8 mouse cellular contexts compared by ENCODE assay signal in genomic region chr2:130275649-130276048, GRCm38 (mm10). TPM values are rescaled to one million over a fixed set of nuclear protein-coding genes. Genes with fewer than 3 reads are reported as not detected.
DNase-seq lines count a peak whose midpoint lies in the region; ATAC-seq and TF ChIP-seq lines count a peak whose summit lies in the region.

No protein-coding gene starts in this region.

- 42% methylated on average over 6 of the region's 6 CpGs for WGBS in intestine, embryonic 15.5 days
- 37% methylated on average over 6 of the region's 6 CpGs for WGBS in liver, postnatal 0 days (ENCODE audit: insufficient replicate concordance)
- 39% methylated on average over 6 of the region's 6 CpGs for WGBS in neural tube, embryonic 14.5 days

- H3K9ac ChIP-seq in intestine, embryonic 15.5 days: no peak overlapping the region
- H3K9ac ChIP-seq in liver, postnatal 0 days (replicated peaks): no peak overlapping the region
- H3K9ac ChIP-seq in neural tube, embryonic 14.5 days (replicated peaks; ENCODE audit: low read depth, low read length): peak overlapping the region; percentile 67; the same call in 1 of the 2 replicates

- TF ChIP-seq CTCF in testis, adult 2 months (IDR thresholded peaks at IDR 0.05; ENCODE audit: control insufficient read depth, insufficient read depth, insufficient replicate concordance, low read depth, low read length): peak; percentile 70; the same call in 1 of the 2 replicates
- peak; percentile 90 for TF ChIP-seq CTCF in liver, postnatal 0 days (IDR thresholded peaks at IDR 0.05; ENCODE audit: low read depth)

- H3K27ac ChIP-seq in testis, adult 2 months (ENCODE audit: control insufficient read depth, insufficient read depth, low read depth, low read length): no peak overlapping the region
- no peak overlapping the region for H3K27ac ChIP-seq in intestine, embryonic 15.5 days
- no peak overlapping the region for H3K27ac ChIP-seq in liver, postnatal 0 days (ENCODE audit: low read depth)
- H3K27ac ChIP-seq in neural tube, embryonic 14.5 days (ENCODE audit: low read depth, low read length): no peak overlapping the region

- H3K4me3 ChIP-seq in testis, adult 2 months (ENCODE audit: control insufficient read depth, low read depth, low read length): no peak overlapping the region
- H3K4me3 ChIP-seq in erythroblast, embryonic 14.5 days (replicated peaks): peak overlapping the region; percentile 82
- peak overlapping the region; percentile 94 for H3K4me3 ChIP-seq in intestine, embryonic 15.5 days (replicated peaks)
- H3K4me3 ChIP-seq in liver, postnatal 0 days (ENCODE audit: low read depth, low read length): peak overlapping the region; percentile 91
- peak overlapping the region; percentile 75 for H3K4me3 ChIP-seq in neural tube, embryonic 14.5 days (ENCODE audit: low read depth, low read length)

- H3K4me1 ChIP-seq in testis, adult 2 months (ENCODE audit: control insufficient read depth, insufficient read depth, low read length): peaks cover 7% of the 10 kb centered on the region
- H3K4me1 ChIP-seq in erythroblast, embryonic 14.5 days (ENCODE audit: control insufficient read depth): peaks cover 55% of the 10 kb centered on the region
- H3K4me1 ChIP-seq in intestine, embryonic 15.5 days (replicated peaks): peaks cover 16% of the 10 kb centered on the region
- H3K4me1 ChIP-seq in liver, postnatal 0 days (ENCODE audit: insufficient read depth): peaks cover 26% of the 10 kb centered on the region
- peaks cover 21% of the 10 kb centered on the region for H3K4me1 ChIP-seq in neural tube, embryonic 14.5 days (ENCODE audit: control insufficient read depth, insufficient read depth, low read length)

- TF ChIP-seq POLR2A in testis, adult 2 months (IDR thresholded peaks at IDR 0.05; ENCODE audit: control insufficient read depth, low read depth, low read length): no peak

- TF ChIP-seq EP300 in liver, postnatal 0 days (IDR thresholded peaks at IDR 0.05; ENCODE audit: low read depth): no peak

- no peaks in the 10 kb centered on the region for H3K9me3 ChIP-seq in erythroblast, embryonic 14.5 days (ENCODE audit: control insufficient read depth, low read length)
- H3K9me3 ChIP-seq in intestine, embryonic 15.5 days: no peaks in the 10 kb centered on the region
- no peaks in the 10 kb centered on the region for H3K9me3 ChIP-seq in liver, postnatal 0 days (ENCODE audit: low read length)
- H3K9me3 ChIP-seq in neural tube, embryonic 14.5 days (ENCODE audit: control insufficient read depth, low read length): no peaks in the 10 kb centered on the region

- H3K4me2 ChIP-seq in intestine, embryonic 15.5 days (replicated peaks): peak overlapping the region; percentile 80
- peak overlapping the region; percentile 95 for H3K4me2 ChIP-seq in liver, postnatal 0 days (ENCODE audit: low read depth, low read length)
- peak overlapping the region; percentile 83 for H3K4me2 ChIP-seq in neural tube, embryonic 14.5 days (ENCODE audit: low read depth, low read length)

- no peak for DNase-seq in testis, postnatal 14 days (ENCODE audit: low spot score)
- peak; percentile 64 to 74 for DNase-seq in adrenal gland, postnatal 36 days
- DNase-seq in liver, postnatal 0 days: peak; percentile 87
- DNase-seq in urinary bladder, postnatal 10 days (ENCODE audit: low spot score): no peak

- no peak for ATAC-seq in intestine, embryonic 15.5 days
- ATAC-seq in liver, postnatal 0 days: no peak
- no peak for ATAC-seq in neural tube, embryonic 14.5 days (ENCODE audit: low read depth)

- no peaks in the 10 kb centered on the region for H3K27me3 ChIP-seq in testis, adult 2 months (ENCODE audit: control insufficient read depth, insufficient read depth, low read length)
- no peaks in the 10 kb centered on the region for H3K27me3 ChIP-seq in erythroblast, embryonic 14.5 days (ENCODE audit: control insufficient read depth)
- H3K27me3 ChIP-seq in intestine, embryonic 15.5 days (replicated peaks): no peaks in the 10 kb centered on the region
- no peaks in the 10 kb centered on the region for H3K27me3 ChIP-seq in liver, postnatal 0 days (ENCODE audit: insufficient read depth, low read length)
- no peaks in the 10 kb centered on the region for H3K27me3 ChIP-seq in neural tube, embryonic 14.5 days (ENCODE audit: control insufficient read depth, insufficient read depth, low read length)

- peaks cover 3% of the 10 kb centered on the region for H3K36me3 ChIP-seq in testis, adult 2 months (ENCODE audit: control insufficient read depth, insufficient read depth, low read length)
- peaks cover 56% of the 10 kb centered on the region for H3K36me3 ChIP-seq in erythroblast, embryonic 14.5 days (ENCODE audit: control insufficient read depth)
- H3K36me3 ChIP-seq in intestine, embryonic 15.5 days: peaks cover 37% of the 10 kb centered on the region
- H3K36me3 ChIP-seq in liver, postnatal 0 days (replicated peaks; ENCODE audit: insufficient read depth, low read length): peaks cover 45% of the 10 kb centered on the region
- H3K36me3 ChIP-seq in neural tube, embryonic 14.5 days (ENCODE audit: control insufficient read depth, insufficient read depth, low read length): peaks cover 43% of the 10 kb centered on the region

RNA-seq across cellular contexts. Expression of gene Nop56, which starts 1.4 kb away (rescaled TPM):
- 20.4 and 24.6 TPM in 2 replicates for polyA plus RNA-seq in testis, adult 2 months (2012; rRNA removed)
- total RNA-seq in adrenal gland, postnatal 36 days (2021): 100 to 1,000 TPM in 1 of 2 experiments, 10 to 100 TPM in 1; 94.9 to 131 TPM
- 6.1 and 6.4 TPM in 2 replicates for polyA plus RNA-seq in erythroblast, embryonic 14.5 days (2012)
- 276 and 282 TPM in 2 replicates for polyA plus RNA-seq in intestine, embryonic 15.5 days (2015; fragmentation: Nextera tagmentation; extraction: Ambion mirVana)
- 79.4 and 91.2 TPM in 2 replicates for polyA plus RNA-seq in liver, postnatal 0 days (2015; fragmentation: Nextera tagmentation; extraction: Ambion mirVana)
- polyA plus RNA-seq in neural tube, embryonic 14.5 days (2014; fragmentation: Nextera tagmentation; extraction: Ambion mirVana): 230 and 261 TPM in 2 replicates

RNA-seq across cellular contexts. Expression of gene Idh3b, which starts 8.7 kb away (rescaled TPM):
- polyA plus RNA-seq in testis, adult 2 months (2012; rRNA removed): 148 and 153 TPM in 2 replicates
- 100 to 1,000 TPM; 421 to 428 TPM for total RNA-seq in adrenal gland, postnatal 36 days (2021)
- polyA plus RNA-seq in erythroblast, embryonic 14.5 days (2012): 6.8 and 9.7 TPM in 2 replicates
- 247 and 268 TPM in 2 replicates for polyA plus RNA-seq in intestine, embryonic 15.5 days (2015; fragmentation: Nextera tagmentation; extraction: Ambion mirVana)
- 114 and 116 TPM in 2 replicates for polyA plus RNA-seq in liver, postnatal 0 days (2015; fragmentation: Nextera tagmentation; extraction: Ambion mirVana)
- 180 and 183 TPM in 2 replicates for polyA plus RNA-seq in neural tube, embryonic 14.5 days (2014; fragmentation: Nextera tagmentation; extraction: Ambion mirVana)

RNA-seq across cellular contexts. Expression of gene Ebf4, which starts 19.3 kb away (rescaled TPM):
- polyA plus RNA-seq in testis, adult 2 months (2012; rRNA removed): 1.9 and 2.4 TPM in 2 replicates
- 1 to 10 TPM; 3.4 to 3.7 TPM for total RNA-seq in adrenal gland, postnatal 36 days (2021)
- not detected in 2 replicates for polyA plus RNA-seq in erythroblast, embryonic 14.5 days (2012)
- polyA plus RNA-seq in intestine, embryonic 15.5 days (2015; fragmentation: Nextera tagmentation; extraction: Ambion mirVana): 2.2 TPM in 2 replicates
- polyA plus RNA-seq in liver, postnatal 0 days (2015; fragmentation: Nextera tagmentation; extraction: Ambion mirVana): 0.08 and 0.11 TPM in 2 replicates
- polyA plus RNA-seq in neural tube, embryonic 14.5 days (2014; fragmentation: Nextera tagmentation; extraction: Ambion mirVana): 6.1 and 6.5 TPM in 2 replicates

Comparison
In these comparisons a context has a peak if more than half of its experiments do, and no peak if none do; other contexts are left out.
1. DNase-seq: peak in adrenal gland, postnatal 36 days (2 of 2) and liver, postnatal 0 days (single experiment); none in testis, postnatal 14 days (single experiment) and urinary bladder, postnatal 10 days (single experiment).
2. RNA of gene Idh3b, which starts 8.7 kb away (polyA plus RNA-seq): 247 to 268 TPM in intestine, embryonic 15.5 days, 180 to 183 TPM in neural tube, embryonic 14.5 days, 148 to 153 TPM in testis, adult 2 months and 114 to 116 TPM in liver, postnatal 0 days; 6.8 to 9.7 TPM in erythroblast, embryonic 14.5 days; every median in the first group is over 10 times any median in the second.
3. Peak in every context shown above with its lines, with median percentiles within 50 percentile points of each other: H3K4me2 ChIP-seq.